Mouse (Mus musculus) embryo, embryonic 10.5 days (tissue): ENCODE results near the gene C1qtnf4.
A peak's percentile ranks its signal among the peaks of the same experiment; 100 is the strongest.
"Not testable (repeated sequence)": the region's sequence is repeated elsewhere in the genome, so short reads cannot be mapped to it uniquely, and the experiment has no call there.

ENCODE experiments used
- DNase-seq: peaks from one replicate; pipeline ENCODE4 v3.0.0-alpha.2; 2015; ENCODE audit warnings: low spot score

The C1qtnf4 gene

DNA sequence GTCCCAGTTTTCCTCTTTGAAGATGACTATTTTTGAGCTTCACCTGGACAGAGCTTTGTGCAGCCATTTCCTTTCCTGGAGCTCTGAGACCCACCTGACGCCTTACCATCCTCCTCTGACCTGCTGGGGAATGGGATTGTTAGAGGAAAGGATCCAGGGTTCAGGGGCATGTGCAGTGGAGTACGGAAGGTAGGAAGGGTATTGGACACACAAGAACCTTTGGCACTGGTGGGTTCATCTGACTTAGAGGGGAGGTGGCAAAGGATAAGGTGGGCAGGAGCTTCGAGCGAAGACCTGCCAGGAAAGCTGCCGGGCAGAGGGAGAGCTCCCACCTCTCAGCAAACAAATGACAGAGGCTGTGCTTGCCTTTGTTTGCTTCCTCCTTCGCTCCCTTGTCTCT, 776 bp downstream of the C1qtnf4 start:
- DNase-seq = peak; percentile 12

GRCm38 (mm10) chr2:90887627-90888026, 2.0 kb downstream of the C1qtnf4 start:
- no peak for DNase-seq

DNA sequence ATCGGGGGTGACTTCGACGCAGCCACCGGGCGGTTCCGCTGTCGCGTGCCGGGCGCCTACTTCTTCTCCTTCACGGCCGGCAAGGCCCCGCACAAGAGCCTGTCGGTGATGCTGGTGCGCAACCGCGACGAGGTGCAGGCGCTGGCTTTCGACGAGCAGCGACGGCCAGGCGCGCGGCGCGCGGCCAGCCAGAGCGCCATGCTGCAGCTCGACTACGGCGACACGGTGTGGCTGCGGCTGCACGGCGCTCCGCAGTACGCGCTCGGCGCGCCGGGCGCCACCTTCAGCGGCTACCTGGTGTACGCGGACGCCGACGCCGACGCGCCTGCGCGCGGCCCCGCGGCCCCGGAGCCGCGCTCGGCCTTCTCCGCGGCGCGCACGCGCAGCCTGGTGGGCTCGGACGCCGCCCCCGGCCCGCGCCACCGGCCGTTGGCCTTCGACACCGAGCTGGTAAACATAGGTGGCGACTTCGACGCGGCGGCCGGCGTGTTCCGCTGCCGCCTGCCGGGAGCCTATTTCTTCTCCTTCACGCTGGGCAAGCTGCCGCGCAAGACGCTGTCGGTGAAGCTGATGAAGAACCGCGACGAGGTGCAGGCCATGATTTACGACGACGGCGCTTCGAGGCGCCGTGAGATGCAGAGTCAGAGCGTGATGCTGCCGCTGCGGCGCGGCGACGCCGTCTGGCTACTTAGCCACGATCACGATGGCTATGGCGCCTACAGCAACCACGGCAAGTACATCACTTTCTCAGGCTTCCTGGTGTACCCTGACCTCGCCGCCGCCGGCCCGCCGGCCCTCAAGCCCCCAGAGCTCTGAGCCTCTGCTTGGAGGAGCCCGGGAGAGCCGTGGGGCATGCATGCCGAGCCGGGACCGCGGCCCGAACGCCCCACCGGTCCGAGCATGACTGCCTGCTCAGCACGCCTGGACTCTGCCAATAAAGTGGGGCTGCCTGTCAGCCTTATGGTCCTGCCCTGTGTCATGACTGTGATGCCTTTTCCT, 4.2 kb downstream of the C1qtnf4 start:
- DNase-seq = peak; percentile 67

DNA sequence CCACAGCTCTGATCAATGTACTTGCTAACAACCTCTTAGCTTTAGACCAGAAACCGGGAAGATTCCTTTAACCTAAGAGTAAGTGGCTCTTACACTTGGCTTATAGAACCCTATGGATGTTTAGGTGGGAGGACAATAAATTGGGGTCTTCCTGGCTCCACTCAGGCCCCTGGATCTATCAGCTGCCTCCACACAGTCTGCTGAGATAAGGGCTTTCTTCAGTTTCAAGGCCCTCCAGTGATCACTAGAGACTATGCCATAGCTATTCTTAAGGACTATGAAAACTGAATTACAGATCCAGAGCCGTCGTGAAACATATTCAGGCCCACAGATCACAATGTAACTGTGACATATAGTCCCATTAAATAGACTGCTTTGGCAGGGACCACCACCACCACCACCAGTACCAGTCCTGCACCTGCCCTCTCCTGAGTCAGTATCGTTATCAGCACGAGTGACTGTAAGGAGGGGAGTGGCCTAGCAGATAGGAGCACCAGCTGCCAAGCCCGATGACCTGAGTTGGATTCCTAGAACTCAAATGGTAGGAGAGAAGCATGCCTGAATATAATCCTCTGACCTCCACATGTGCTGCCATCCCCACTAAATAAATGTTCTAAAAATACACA, 8.1 kb downstream of the C1qtnf4 start:
- DNase-seq = no peak

DNA sequence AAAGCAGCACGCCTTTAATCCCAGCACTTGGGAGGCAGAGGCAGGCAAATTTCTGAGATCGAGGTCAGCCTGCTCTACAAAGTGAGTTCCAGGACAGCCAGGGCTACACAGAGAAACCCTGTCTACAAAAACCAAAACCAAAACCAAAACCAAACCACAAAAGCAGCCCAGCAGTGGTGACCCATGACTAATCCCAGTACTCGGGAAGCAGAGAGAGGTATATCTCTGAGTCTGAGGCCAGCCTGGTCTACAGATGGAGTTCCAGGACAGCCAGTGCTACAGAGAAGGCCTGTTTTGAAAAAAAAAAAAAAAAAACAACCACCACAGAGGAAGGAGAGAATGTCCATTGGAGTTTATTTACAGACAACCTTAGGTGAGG, 8.6 kb downstream of the C1qtnf4 start:
- not testable (repeated sequence) for DNase-seq

- no peak for DNase-seq
Measured at GRCm38 (mm10) chr2:90903398-90903797, 17.7 kb downstream of the C1qtnf4 start.

- DNase-seq = peak; percentile 97
Measured at GRCm38 (mm10) chr2:90904076-90904855, 18.6 kb downstream of the C1qtnf4 start, which contains the start of the genes Kbtbd4 and Ndufs3. Gene Kbtbd4 (plus strand): TSS chr2:90904740. Gene Ndufs3 (minus strand): TSS chr2:90904827.

DNA sequence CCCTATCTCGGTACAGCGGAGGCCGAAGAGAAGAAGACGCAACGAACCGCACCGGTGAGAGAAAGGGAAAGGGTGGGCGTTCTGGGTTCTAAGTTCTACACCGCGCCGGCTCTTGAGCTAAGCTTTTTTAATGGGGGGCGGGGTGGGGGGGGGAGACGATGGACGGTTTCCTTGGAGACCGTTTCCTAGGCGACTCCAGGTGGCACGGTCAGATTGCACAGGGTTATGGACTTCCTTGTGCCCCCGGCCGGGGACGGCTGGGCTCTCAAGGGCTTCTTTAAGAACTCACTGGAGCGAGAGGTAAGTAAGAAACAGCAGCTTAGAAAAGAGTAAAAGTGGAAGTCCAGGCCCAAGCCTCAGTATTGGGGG, 19.2 kb downstream of the C1qtnf4 start:
- peak; percentile 81 for DNase-seq

DNA sequence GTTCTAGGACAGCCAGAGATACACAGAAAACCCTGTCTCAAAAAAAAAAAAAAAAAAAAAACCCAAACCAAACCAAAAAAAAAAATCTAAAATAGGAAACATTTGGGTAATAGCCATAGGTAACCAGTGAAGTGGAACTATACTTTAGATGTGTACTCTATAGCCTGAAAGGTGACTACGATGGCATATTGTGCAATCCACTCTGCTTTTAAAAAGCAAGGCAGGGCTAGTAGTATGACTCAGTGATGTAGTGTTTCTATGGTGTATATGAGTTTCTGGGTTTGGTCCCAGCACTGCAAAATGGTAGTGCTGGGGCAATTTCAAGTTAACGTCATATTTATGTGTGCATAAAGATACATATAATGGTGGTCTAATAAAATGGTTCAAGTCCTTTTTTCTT, 21.1 kb downstream of the C1qtnf4 start:
- no peak for DNase-seq

- no peak for DNase-seq
Measured at GRCm38 (mm10) chr2:90910861-90911260, 25.2 kb downstream of the C1qtnf4 start.

GRCm38 (mm10) chr2:90911668-90912067, 26.0 kb downstream of the C1qtnf4 start:
- no peak for DNase-seq

DNA sequence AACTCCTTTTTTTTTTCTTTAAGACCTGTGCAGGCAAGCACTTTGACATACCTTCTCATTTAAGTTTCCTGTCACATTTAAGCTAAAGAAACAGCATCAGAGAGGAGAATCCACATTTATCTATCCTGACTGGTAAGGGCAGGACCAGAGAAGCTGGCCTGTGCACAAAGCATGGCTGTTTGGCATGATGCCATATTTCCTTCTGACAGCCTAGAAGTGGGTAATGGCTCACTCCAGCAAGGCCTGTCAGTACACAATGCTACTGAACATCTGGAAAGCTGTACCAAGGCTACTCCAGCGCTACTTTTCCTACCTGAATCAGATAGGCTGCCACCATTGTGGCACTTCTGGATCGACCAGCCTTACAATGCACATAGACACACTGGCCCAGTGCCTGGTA, 28.0 kb downstream of the C1qtnf4 start:
- no peak for DNase-seq

GRCm38 (mm10) chr2:90915516-90915915, 29.9 kb downstream of the C1qtnf4 start:
- no peak for DNase-seq

DNA sequence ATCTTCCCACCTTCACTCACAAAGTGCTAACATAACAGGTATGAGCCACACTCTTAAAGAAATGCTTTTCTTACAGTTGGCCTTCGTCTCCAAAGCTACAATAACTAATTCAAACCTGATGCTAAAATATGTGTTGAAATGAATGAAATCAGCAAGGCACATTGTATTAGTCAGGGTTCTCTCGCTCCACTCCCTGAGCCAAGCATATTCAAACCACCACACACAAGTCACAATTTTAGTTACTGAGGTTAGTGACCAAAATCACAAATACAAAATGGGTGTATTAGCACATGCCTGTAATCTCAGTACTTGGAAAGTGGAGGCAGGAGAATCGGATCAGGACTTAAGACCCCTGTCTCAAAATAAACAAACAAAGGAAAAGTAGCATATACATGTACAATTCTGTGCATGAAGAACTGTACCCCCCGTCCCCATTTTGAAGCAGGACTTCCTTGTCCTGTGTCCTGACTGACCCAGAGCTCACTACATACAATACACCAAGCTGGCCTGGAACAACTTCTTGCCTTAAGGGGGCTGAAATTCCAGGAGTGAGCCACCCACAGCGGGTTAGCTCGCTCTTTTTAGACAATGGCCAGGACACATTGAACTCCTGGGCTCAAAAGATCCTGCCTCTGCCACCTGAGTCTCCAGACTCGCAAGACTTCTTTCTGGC, 31.0 kb downstream of the C1qtnf4 start:
- no peak for DNase-seq

DNA sequence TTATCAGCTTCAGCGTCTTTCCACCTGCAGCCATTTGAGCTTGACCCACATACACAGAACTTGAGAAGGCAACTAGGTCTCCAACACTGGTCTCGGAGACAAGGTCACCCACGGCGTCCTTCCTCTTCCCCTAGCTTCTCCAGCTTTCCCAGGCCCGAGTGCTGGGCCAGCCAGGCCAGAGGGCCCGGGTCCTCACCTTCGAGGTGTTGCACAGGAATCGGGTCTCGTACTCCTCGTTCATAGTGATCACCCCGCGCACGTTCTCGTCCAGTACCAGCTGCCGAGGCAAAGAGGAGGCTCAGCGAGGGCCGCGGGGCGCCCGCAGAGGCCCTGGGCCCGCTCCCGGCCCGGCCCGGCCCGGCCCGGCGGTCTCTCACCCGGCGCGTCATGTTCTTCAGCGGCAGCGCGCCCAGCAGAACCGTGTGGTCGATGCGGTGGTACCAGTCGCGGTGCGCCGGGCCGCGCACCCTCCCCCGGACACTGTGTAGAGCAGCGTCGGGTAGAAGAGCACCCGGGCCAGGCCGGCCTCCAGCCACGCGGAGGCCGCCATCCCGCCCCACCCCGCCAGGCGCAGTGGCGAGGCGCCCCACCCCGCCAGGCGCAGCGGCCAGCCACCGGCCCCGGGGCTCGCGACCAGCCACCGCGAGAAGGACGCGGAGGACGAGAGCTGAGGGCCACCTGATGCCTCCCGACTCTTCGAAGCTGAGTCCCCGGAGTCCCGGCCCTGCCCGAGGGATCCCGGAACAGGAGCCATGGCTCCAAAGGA, 31.8 kb downstream of the C1qtnf4 start:
- DNase-seq = peak; percentile 71

DNA sequence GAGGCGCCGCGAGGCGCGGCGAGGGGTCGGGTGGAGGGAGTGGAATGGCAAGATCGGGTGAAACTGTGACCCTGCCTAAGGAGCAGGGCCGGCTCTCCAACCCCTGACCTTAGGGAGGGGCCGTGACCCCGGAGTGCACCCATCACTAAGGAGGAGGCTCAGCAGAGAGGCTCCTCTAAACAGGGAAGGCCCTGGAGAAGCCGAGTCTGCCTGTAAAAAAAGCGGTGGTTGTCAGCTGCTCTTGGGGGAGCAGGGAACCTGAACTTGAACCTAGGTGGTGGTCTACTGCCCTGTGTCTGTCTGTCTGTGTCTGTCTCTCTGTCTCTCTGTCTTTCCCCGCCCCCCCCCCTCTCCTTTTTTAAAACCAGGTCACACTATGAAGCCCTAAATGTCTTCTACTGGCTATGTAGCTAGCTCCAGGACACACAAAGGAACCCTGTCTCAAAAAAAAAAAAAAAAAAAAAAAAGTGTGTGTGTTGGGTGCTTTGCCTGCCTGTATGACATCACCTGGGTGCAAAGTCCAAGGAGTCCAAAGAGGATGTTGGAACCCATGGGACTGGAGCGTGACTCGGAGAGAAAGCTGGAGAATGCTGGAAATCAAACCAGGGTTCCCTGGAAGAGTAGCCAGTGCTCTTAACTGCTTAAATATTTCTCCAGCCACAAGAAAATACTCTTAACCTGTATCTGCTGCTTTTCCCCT, 32.5 kb downstream of the C1qtnf4 start:
- peak; percentile 78 for DNase-seq

GRCm38 (mm10) chr2:90921178-90921577, 35.5 kb downstream of the C1qtnf4 start:
- no peak for DNase-seq

GRCm38 (mm10) chr2:90922636-90923035, 37.0 kb downstream of the C1qtnf4 start:
- DNase-seq = no peak

GRCm38 (mm10) chr2:90928566-90928965, 42.9 kb downstream of the C1qtnf4 start:
- no peak for DNase-seq

- DNase-seq = no peak
Measured at GRCm38 (mm10) chr2:90931829-90932228, 46.2 kb downstream of the C1qtnf4 start.
